Mouse (Mus musculus): ENCODE measurements around the gene Mief1. TPM values are rescaled to one million over a fixed set of nuclear protein-coding genes. Genes with fewer than 3 reads are reported as not detected.

The Mief1 gene
- polyA plus RNA-seq, 1 experiment from 2014 or later: 27.7 TPM

GRCm38 (mm10) chr15:80233053-80233452, 765 bp upstream of the Mief1 start:
- Histone ChIP-seq H3K4me1 (peaks cover 16% of the 10 kb centered on the region), H3K4me3 (peak overlapping the region; percentile 63; the same call in 1 of the 2 replicates), H3K27ac (peak overlapping the region; percentile 83), H3K9me3 (no peaks in the 10 kb centered on the region), H3K4me2 (peak overlapping the region; percentile 65; the same call in 1 of the 2 replicates), H3K9ac (0 out of 2 replicates have a peak overlapping the region, but pooled peaks have one; percentile 17), H3K27me3 (no peaks in the 10 kb centered on the region), H3K36me3 (peaks cover 22% of the 10 kb centered on the region)
- no peak for ATAC-seq (ENCODE audit: insufficient number of reproducible peaks, low FRiP score, low TSS enrichment, low read depth)
- 42% methylated on average over 4 of the region's 4 CpGs for WGBS

GRCm38 (mm10) chr15:80235535-80235934, 1.7 kb downstream of the Mief1 start, which contains the start of gene AC140267.1:
Gene AC140267.1, plus strand, starts transcription at chr15:80235835.
- Histone ChIP-seq H3K4me1 (peaks cover 16% of the 10 kb centered on the region), H3K36me3 (peaks cover 40% of the 10 kb centered on the region), H3K9ac (peak within 1 kb of the TSS; percentile 63; the same call in 1 of the 2 replicates), H3K4me3 (peak within 1 kb of the TSS; percentile 63), H3K27me3 (no peaks in the 10 kb centered on the region), H3K9me3 (no peaks in the 10 kb centered on the region), H3K4me2 (peak within 1 kb of the TSS; percentile 65), H3K27ac (peak within 1 kb of the TSS; percentile 80; the same call in 1 of the 2 replicates)
- 94% methylated on average over 9 of the region's 9 CpGs for WGBS
- ATAC-seq (ENCODE audit: insufficient number of reproducible peaks, low FRiP score, low TSS enrichment, low read depth): no peak

GRCm38 (mm10) chr15:80248135-80248534, 14.3 kb downstream of the Mief1 start:
- no peak overlapping the region for H3K27ac ChIP-seq
- no peak overlapping the region for H3K4me3 ChIP-seq
- H3K9ac ChIP-seq: no peak overlapping the region
- peaks cover 2% of the 10 kb centered on the region; the same call in 1 of the 2 replicates for H3K4me1 ChIP-seq
- H3K36me3 ChIP-seq: peaks cover 84% of the 10 kb centered on the region
- no peak overlapping the region for H3K4me2 ChIP-seq
- 95% methylated on average over 12 of the region's 12 CpGs for WGBS
- no peaks in the 10 kb centered on the region for H3K27me3 ChIP-seq
- ATAC-seq (ENCODE audit: insufficient number of reproducible peaks, low FRiP score, low TSS enrichment, low read depth): no peak
- H3K9me3 ChIP-seq: no peaks in the 10 kb centered on the region

- Histone ChIP-seq H3K4me3 (no peak overlapping the region), H3K27ac (no peak overlapping the region), H3K9ac (no peak overlapping the region), H3K4me1 (peaks cover 5% of the 10 kb centered on the region; the same call in 1 of the 2 replicates), H3K4me2 (no peak overlapping the region), H3K9me3 (no peaks in the 10 kb centered on the region), H3K36me3 (peaks cover 83% of the 10 kb centered on the region), H3K27me3 (no peaks in the 10 kb centered on the region)
- 87% methylated on average over 1 of the region's 1 CpGs for WGBS
- ATAC-seq (ENCODE audit: insufficient number of reproducible peaks, low FRiP score, low TSS enrichment, low read depth): no peak
These were observed 14.8 kb downstream of the Mief1 start for GRCm38 (mm10) chr15:80248596-80248995.

GRCm38 (mm10) chr15:80249672-80250071, 15.9 kb downstream of the Mief1 start:
- WGBS: 92% methylated on average over 10 of the region's 10 CpGs
- H3K4me3 ChIP-seq: no peak overlapping the region
- H3K9me3 ChIP-seq: no peaks in the 10 kb centered on the region
- H3K9ac ChIP-seq: no peak overlapping the region
- H3K4me2 ChIP-seq: no peak overlapping the region
- H3K27ac ChIP-seq: no peak overlapping the region
- H3K36me3 ChIP-seq: peaks cover 75% of the 10 kb centered on the region
- no peaks in the 10 kb centered on the region for H3K27me3 ChIP-seq
- peaks cover 14% of the 10 kb centered on the region for H3K4me1 ChIP-seq
- no peak for ATAC-seq (ENCODE audit: insufficient number of reproducible peaks, low FRiP score, low TSS enrichment, low read depth)

GRCm38 (mm10) chr15:80250586-80250985, 16.8 kb downstream of the Mief1 start:
- H3K4me1 ChIP-seq: peaks cover 14% of the 10 kb centered on the region
- H3K27ac ChIP-seq: no peak overlapping the region
- 86% methylated on average over 6 of the region's 6 CpGs for WGBS
- no peak overlapping the region for H3K9ac ChIP-seq
- H3K4me2 ChIP-seq: no peak overlapping the region
- peaks cover 70% of the 10 kb centered on the region for H3K36me3 ChIP-seq
- no peaks in the 10 kb centered on the region for H3K27me3 ChIP-seq
- H3K4me3 ChIP-seq: no peak overlapping the region
- no peaks in the 10 kb centered on the region for H3K9me3 ChIP-seq
- ATAC-seq (ENCODE audit: insufficient number of reproducible peaks, low FRiP score, low TSS enrichment, low read depth): no peak

- Histone ChIP-seq H3K4me2 (peak overlapping the region; percentile 85; the same call in 1 of the 2 replicates), H3K9ac (no peak overlapping the region), H3K4me3 (no peak overlapping the region), H3K36me3 (peaks cover 62% of the 10 kb centered on the region), H3K27me3 (no peaks in the 10 kb centered on the region), H3K9me3 (no peaks in the 10 kb centered on the region), H3K4me1 (peaks cover 38% of the 10 kb centered on the region), H3K27ac (peak overlapping the region; percentile 99)
- ATAC-seq (ENCODE audit: insufficient number of reproducible peaks, low FRiP score, low TSS enrichment, low read depth): no peak
- 3% methylated on average over 2 of the region's 2 CpGs for WGBS
These were observed 19.7 kb downstream of the Mief1 start for GRCm38 (mm10) chr15:80253530-80253929.

- peaks cover 58% of the 10 kb centered on the region for H3K36me3 ChIP-seq
- peaks cover 41% of the 10 kb centered on the region for H3K4me1 ChIP-seq
- H3K4me2 ChIP-seq: peak overlapping the region; percentile 85
- no peaks in the 10 kb centered on the region for H3K9me3 ChIP-seq
- peak overlapping the region; percentile 57 for H3K9ac ChIP-seq
- peak overlapping the region; percentile 99 for H3K27ac ChIP-seq
- H3K4me3 ChIP-seq: peak overlapping the region; percentile 97
- no peak for ATAC-seq (ENCODE audit: insufficient number of reproducible peaks, low FRiP score, low TSS enrichment, low read depth)
- no peaks in the 10 kb centered on the region for H3K27me3 ChIP-seq
- 28% methylated on average over 6 of the region's 6 CpGs for WGBS
These were observed 20.4 kb downstream of the Mief1 start for GRCm38 (mm10) chr15:80254207-80254606.

- Histone ChIP-seq H3K27ac (peak within 1 kb of the TSS; percentile 99), H3K36me3 (peaks cover 57% of the 10 kb centered on the region), H3K9me3 (no peaks in the 10 kb centered on the region), H3K9ac (peak within 1 kb of the TSS; percentile 100), H3K4me3 (peak within 1 kb of the TSS; percentile 97), H3K27me3 (no peaks in the 10 kb centered on the region), H3K4me1 (peaks cover 41% of the 10 kb centered on the region), H3K4me2 (peak within 1 kb of the TSS; percentile 85)
- WGBS: under 1% methylated on average over 62 of the region's 62 CpGs
- ATAC-seq (ENCODE audit: insufficient number of reproducible peaks, low FRiP score, low TSS enrichment, low read depth): peak; percentile 93
These were observed 21.2 kb downstream of the Mief1 start, which contains the start of gene Atf4 for GRCm38 (mm10) chr15:80254847-80255645. Gene Atf4, plus strand, starts transcription at chr15:80255184.

- H3K9me3 ChIP-seq: no peaks in the 10 kb centered on the region
- H3K27me3 ChIP-seq: no peaks in the 10 kb centered on the region
- peaks cover 55% of the 10 kb centered on the region for H3K36me3 ChIP-seq
- H3K4me2 ChIP-seq: peak overlapping the region; percentile 85
- peak overlapping the region; percentile 100 for H3K9ac ChIP-seq
- ATAC-seq (ENCODE audit: insufficient number of reproducible peaks, low FRiP score, low TSS enrichment, low read depth): peak; percentile 20
- under 1% methylated on average over 51 of the region's 51 CpGs for WGBS
- H3K4me1 ChIP-seq: peaks cover 41% of the 10 kb centered on the region
- H3K27ac ChIP-seq: peak overlapping the region; percentile 99
- H3K4me3 ChIP-seq: peak overlapping the region; percentile 97
These were observed 21.9 kb downstream of the Mief1 start for GRCm38 (mm10) chr15:80255646-80256121.

- peaks cover 41% of the 10 kb centered on the region for H3K4me1 ChIP-seq
- no peak for ATAC-seq (ENCODE audit: insufficient number of reproducible peaks, low FRiP score, low TSS enrichment, low read depth)
- H3K27ac ChIP-seq: peak overlapping the region; percentile 99
- WGBS: 9% methylated on average over 16 of the region's 16 CpGs
- H3K27me3 ChIP-seq: no peaks in the 10 kb centered on the region
- H3K9me3 ChIP-seq: no peaks in the 10 kb centered on the region
- peaks cover 50% of the 10 kb centered on the region for H3K36me3 ChIP-seq
- H3K9ac ChIP-seq: peak overlapping the region; percentile 100
- H3K4me2 ChIP-seq: peak overlapping the region; percentile 85
- H3K4me3 ChIP-seq: peak overlapping the region; percentile 97
These were observed 22.4 kb downstream of the Mief1 start for GRCm38 (mm10) chr15:80256242-80256641.
